Mouse (Mus musculus) gastrocnemius, postnatal 4 days (tissue): ENCODE measurements around the gene Cyp2u1. TPM values are rescaled to one million over a fixed set of nuclear protein-coding genes. Genes with fewer than 3 reads are reported as not detected.
"Not testable (repeated sequence)": the region's sequence is repeated elsewhere in the genome, so short reads cannot be mapped to it uniquely, and the experiment has no call there.

Experiments used
- DNase-seq, 2 experiments: peaks; one replicate each; pipeline ENCODE4 v3.0.0; 2021 to 2022; ENCODE audit warnings: low spot score in 2 of 2, mixed read lengths in 2 of 2
- long read RNA-seq, 2 experiments: library from polyadenylated mRNA; stranded (forward); transcript quantifications; one replicate each; pipeline ENCODE4 v2.0.0; 2021
- total RNA-seq, 2 experiments: library from RNA; stranded (reverse); gene quantifications; 2 replicates each; pipeline ENCODE4 v1.2.3; 2021

Cyp2u1 gene
- total RNA-seq, result 1 to 10 TPM; 3.0 to 3.8 TPM
- long read RNA-seq, experiment 1, partial matches to known transcripts, result 0 of 1 reads
- long read RNA-seq, experiment 1, other reads (novel, unspliced or antisense), result 1 of 1 reads
- long read RNA-seq, experiment 2, partial matches to known transcripts, result 0 of 1 reads
- long read RNA-seq, experiment 2, other reads (novel, unspliced or antisense), result 1 of 1 reads

DNA sequence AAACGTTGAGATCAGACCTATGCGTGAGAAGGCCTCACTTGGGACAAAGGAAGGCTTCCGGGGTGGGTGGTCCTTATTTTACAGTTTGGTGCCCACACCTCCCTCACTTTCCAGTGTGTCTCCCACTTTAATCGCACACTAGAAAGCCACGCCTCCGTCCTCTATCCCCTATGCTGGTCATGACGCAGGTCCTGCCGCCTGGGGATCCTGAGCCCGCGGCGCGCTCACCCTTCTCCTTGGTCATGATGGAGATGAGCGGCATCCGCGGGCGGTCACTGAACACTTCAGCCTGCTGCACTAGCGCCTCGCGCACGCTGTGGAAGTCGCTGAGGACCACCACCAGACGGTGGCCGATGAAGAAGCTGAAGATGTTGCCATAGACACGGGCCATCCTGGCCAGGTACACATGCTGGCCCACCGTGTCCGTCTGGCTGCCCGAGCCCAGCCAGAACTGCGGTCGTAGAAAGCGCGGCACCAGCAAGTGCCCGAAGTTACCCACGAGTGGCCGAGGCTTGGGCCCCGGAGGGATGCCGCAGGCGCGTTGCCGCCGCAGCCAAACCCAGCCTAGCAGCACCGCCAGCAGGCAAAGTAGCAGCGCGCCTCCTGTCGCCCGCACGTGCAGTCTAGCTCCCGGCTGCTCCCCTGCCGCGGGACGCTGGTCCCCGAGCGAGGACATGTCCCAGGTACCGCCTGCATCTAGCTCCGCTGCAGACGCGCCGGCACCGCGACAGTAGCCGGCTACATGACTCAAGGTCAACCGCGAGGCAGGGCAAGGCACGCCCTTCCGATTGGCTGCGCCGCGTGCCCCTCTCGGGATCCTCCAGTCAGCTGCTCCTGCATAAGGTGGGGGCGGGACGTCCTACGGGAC is at the start of gene Cyp2u1:
Gene Cyp2u1 (minus strand): TSS at position 776 of the 868 bp plus-strand sequence.
- DNase-seq, result peak; percentile 71 to 86

DNA sequence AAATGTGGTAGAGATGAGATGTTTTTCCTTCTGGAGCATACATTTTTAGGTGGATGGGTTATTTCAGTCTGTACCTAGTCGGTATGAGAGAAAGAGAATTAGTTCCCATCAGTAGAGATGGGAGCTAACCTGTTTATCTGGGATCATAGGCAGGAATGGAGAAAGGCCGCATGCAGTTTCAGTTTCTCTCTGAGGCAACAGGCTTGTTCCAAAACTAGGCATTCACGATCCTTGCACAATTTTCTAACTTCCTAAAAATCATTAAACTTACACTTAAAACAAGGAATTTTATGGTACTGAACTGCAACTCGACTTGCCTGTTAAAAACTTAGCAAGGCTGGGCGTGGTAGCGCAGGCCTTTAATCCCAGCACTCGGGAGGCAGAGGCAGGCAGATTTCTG is 47.5 kb upstream of the Cyp2u1 start:
- no peak for DNase-seq

DNA sequence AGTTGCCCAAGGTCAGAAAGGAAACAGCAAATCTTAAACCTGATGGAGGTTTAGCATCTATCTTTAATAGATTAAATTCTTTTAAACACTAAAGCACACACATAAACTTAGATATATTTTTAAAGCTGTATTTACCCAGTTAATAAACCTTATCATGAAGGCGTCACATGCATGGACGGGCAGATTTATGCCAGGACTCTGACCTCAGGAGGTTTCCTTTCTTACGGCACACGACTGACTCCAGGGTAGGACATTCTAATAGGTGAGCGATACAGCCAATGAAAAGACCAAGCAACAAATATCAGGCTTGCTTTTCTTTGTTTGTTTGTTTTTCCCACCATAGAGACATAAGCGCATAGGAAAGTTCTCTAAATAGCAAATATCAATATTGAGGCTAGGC is 46.0 kb upstream of the Cyp2u1 start:
- DNase-seq, result no peak

DNA sequence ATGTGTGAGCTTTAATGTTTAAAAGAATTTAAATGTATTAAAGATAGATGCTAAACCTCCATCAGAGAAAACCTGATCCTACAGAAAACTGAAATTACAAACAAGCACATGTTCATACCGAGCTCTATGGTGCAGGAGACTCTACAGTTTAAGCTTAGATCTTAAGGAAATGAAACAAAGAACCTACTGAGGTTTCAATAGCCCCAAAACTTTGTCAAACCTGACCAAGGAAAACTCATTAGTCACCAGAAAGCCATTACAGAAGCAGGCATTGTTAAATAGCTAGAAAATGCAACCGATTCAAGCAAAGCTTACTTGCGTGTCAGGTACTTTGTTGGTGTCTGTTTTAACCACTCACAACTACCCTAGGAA is 45.5 kb upstream of the Cyp2u1 start:
- DNase-seq, result no peak

DNA sequence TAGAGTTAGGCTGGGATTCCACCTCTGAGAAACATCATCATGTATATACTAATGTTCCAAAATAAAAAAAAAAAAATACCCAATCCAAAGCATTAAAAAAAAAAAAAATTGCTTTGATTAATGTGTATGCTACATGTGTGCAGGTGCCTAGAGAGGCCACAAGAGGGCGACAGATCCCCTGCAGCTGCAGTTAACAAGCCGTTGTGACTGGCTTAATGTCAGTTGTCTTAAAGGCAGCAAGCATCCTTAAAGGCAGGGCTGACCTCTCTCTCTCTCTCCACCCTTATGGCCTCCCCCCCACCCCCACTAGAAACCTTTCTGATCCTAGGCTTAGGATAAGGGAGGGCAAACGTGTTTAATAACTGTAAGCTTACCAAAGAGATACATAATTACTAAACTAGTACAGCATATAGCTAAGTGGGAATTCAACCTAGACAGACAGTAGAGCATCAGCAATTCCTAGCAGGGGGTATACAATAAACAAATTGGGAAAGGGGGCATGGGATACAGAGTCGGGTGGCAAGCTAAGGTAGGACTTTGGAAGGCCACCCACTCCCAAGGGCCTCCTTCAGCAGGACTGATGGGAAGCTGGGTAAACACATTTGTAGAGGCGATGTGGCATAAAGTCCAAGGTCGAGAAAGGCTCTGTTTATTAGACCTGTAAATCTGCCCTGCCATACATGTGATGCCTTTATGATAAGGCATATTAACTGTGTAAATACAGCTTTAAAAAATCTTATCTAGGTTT is 45.0 kb upstream of the Cyp2u1 start:
- peak in 1 of 2 experiments; percentile 25 for DNase-seq

DNA sequence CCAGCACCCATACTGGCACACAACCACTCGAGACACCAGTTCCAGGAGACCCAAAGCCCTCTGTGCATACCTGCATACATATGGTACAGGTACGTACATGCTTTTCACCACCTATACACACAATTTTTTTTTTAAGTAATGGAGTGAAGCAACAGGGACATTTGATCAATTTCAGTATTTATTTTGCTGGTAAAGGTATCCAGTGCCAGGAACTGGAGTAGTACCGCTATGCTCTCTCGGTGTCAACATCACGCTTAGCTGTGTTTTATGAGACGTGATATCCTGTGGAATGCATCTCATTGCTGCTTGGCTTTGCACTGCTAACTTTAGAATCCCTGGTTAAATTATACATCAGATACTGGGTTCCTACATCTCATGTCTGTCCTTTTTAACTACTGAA is 42.9 kb upstream of the Cyp2u1 start:
- DNase-seq, result no peak

DNA sequence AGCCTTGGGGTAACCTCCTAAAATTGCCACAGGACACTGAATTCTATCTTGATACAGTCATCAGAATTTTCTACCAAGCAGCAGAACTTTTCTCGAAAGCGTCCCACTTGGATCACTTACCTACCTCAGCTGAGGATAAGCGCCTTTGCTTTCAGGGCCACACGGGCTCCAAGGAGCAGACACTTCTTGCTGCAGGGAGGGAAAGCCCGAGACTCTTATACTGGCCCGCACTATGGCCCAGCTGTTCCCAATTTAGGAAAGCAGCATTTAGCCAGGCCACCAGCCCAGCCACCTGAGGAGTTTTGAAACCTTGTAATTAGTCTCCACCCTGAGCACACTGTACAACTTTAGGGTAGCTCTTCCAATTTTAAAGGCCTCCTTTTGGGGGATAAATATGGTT is 40.3 kb upstream of the Cyp2u1 start:
- no peak for DNase-seq

DNA sequence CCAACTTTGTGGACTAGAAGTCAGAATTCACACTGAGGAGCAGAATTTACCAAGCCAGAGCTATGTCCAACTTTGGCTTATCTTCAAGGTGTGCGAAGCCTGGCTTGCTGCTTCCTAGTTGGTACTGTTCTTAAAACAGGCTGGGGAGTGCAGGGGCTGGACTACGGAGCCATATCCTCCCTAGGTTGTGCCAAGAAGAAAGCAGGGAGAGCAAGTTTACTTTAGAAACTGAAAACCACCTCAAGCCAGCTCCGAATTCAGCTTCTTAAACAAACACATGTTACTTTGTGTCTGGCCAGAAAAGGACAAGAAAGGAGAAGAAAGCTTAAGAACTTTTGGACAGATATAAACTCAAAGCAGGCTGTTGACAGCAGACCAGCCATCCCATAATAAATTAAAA is 37.9 kb upstream of the Cyp2u1 start:
- DNase-seq, result no peak

DNA sequence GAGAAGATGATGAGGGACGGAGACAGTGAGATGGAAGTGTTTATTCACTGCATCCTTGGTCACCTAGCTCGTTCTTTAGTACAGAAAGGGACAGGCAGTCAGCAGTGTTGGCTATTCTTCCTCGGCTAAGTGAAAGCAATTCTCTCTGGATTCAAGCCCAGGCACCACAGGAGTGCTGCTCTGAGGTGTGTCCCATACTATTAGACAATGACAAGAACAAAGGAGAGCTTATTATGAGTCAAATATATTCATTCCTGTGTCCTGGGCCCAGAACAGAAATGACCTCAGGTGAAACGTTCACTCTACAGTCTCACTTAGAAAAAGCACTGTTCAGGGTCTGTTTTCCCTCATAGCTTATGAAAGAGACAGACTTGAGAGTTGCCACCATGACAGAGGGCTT is 36.3 kb upstream of the Cyp2u1 start:
- no peak for DNase-seq

DNA sequence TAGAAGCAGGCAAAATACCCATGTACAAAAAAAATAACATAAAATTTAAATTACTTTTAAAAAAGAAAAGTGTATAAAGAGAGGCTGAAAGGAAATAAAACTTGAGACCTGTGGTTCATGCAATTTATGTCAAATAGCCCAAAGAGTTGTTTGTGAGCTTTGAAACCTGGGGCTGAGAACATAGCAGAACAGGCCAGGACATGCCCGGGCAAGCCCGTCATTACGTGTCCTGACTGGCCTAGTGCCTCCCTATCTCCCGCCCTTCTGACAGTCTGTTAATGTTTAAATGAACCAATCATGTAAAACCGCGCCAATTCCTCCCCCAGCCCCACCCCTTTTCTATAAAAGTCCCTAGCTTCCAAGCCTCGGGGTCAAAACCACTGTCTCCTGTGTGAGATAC is 34.7 kb upstream of the Cyp2u1 start:
- DNase-seq, result not testable (repeated sequence)

DNA sequence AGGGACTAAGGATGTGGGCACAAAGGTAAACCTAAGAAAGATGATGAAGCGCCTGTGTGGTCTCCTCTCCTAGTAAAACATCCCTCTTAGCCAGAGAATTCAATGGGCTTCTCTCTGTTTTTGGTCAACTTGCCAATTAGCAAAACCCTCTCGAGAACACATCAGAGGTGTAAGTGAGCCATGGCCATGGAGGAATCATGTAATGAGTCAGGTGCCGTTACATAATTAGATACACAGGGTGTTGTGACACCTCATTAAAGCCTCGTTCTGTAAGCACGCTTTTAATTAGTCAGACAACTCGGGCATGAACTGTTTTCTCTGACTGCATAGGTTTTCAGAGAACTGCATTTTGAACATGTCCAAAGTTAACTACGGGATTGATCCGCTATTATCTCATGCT is 33.6 kb upstream of the Cyp2u1 start:
- DNase-seq, result no peak

DNA sequence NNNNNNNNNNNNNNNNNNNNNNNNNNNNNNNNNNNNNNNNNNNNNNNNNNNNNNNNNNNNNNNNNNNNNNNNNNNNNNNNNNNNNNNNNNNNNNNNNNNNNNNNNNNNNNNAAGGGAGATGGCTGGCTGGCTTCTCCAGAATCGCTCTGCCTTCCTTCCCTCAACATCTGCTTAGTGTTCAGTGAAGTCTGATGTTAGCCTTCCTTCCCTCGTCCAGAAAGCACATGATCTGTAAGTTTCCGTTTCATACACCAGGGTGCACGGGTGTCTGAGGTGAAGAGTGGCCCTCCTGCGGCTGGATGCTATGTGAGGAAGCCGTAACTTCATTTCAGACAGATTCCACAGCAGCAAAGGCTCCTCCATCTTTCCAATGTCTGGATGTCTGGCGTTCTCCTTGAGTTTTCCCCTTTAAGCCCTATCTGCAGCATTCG is 32.1 kb upstream of the Cyp2u1 start:
- no peak for DNase-seq

DNA sequence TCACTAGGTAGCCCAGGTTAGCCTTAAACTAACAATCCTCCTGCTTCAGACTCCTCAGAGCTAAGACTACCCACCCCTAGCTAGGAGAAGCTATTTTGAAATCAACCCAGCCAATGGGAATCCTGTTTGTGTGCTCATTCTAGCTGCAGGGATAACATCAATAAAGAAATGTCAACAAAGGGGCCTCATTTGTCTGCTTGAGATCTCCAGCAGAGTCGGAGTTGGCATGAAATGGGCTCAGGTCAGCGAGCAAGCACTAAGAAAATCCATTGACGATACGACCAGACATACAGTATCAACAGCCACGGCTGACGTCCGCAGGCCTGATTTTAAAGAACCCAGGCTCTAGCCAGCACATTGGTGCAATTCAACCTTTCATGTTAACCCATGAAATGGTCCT is 24.2 kb upstream of the Cyp2u1 start:
- DNase-seq, result no peak

DNA sequence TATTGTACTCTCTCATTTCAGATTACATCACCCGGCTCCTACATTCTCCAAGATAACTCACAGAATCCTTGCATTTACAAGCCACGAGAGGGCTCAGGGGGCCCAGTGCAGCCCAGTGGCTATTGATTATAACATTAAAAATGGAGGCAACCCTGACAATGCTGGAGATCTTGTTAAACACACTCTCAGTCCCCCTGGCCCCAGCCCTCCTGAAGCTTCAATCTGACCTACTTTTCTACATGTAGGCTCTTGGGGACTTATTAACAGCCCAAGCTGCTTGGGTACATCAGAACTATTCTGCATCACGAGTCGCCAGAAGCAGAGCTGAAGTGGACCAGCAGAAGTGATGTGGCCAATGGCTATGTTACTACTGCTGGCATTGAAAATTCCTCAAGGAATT is 23.6 kb upstream of the Cyp2u1 start:
- no peak for DNase-seq

DNA sequence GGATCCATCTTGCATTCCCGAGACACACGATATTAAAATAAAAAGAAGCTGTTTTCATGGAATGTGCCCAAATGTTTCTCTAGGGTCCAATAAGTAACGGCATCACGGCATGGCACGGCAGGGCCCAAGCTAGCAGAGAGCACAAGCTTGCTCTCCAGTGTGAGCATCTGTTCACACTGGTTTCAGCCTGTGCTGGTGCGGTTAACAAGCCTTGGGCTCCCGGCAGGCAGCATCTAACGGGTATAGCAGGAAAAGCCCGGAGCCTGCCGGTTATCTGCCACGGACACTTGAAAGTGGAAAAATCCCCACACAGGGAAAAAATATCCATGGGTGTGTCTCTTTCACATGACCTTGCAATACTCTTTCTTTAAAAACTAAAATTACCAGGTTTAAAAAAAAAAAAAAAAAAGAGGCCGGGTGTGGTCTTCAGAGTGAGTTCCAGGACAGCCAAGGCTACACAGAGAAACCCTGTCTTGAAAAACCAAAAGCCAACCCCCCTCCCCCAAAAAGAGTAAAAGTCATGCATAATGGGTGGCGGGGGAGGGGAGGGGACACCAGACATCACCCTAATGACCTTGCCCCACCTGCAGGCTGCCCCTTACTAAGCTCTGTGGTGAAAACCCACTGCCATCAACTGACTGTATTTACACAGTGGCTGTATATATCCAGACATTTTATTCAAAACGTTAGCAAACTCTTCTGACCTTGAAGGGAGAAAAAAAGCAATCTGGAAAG is 19.2 kb upstream of the Cyp2u1 start:
- DNase-seq, result no peak

DNA sequence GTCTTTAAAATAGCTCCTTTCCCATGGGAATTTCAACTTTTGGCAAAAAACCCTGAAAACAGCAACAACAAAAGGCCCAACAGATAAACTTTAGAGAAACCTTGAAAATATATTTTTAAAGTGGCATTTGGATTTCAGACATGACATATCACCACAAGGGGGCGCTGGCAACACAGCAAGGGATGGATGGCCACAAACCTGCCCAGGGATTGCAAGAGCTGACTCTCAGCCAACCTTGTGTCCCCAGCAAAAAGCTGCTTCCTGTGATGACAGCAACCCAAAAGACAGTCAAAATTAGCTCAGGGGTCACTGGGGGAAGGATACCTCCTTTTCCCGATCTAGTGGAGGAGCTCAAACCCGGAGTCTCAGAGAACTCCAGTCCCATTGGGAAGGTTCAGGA is 17.2 kb upstream of the Cyp2u1 start:
- peak; percentile 61 to 79 for DNase-seq

DNA sequence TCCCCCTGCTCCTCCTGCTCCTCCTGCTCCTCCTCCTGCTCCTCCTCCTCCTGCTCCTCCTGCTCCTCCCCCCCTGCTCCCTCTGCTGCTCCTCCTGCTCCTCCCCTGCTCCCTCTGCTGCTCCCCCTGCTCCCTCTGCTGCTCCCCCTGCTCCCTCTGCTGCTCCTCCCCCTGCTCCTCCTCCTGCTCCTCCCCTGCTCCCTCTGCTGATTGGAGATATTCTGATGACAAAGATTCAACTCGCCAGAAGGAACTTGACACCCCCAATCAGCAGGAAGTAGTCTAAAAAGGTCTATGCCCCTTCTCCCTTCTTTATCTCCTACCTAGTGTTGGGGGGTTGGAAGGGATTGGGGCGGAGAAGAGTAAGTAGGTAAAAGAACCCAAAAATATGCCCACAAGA is 15.2 kb upstream of the Cyp2u1 start:
- no peak for DNase-seq

DNA sequence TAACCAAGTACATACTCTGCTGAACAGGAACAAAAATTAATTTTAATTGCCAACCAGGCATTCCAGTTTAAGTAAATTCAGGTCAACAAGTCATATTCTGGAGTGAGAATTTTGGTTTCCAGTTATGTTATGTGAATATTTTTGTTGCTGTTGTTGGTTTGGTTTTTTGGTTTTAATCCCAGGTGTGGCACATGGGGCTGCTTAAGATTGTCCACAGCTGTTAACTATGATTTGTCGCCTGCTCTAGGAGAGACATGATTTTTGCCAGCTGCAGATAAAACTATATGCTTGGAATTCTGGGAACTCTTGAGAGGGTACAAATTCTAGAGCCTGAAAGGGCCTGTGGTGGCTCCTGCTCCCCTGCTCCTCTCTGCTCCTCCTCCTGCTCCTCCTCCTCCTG is 14.1 kb upstream of the Cyp2u1 start:
- DNase-seq, result no peak

DNA sequence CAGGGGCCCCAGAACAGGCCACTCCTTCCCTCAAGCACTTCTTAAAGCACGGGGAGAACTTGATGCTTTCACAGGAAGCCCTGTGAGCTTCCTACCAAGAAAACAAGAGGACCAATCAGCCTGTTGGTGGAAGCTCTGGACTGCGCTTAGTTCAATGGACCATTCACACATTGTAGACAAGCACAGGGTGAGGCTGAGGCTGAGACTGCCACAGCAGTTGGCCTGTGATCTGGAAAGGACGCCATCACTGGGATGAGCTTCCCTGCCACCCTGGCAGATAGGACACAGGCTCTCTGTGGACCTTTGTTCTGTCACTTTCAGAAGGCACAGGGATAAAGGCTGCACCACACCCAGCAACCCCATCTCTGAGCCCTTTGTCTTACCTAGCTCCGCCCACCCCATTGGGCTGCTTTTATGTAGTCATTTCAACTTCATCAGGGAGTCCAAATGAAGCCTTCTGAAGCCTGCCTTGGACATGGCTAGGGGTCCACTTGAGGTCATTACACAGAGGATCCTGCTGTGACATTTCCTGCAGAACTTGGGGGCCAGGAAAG is 13.0 kb upstream of the Cyp2u1 start:
- no peak for DNase-seq

DNA sequence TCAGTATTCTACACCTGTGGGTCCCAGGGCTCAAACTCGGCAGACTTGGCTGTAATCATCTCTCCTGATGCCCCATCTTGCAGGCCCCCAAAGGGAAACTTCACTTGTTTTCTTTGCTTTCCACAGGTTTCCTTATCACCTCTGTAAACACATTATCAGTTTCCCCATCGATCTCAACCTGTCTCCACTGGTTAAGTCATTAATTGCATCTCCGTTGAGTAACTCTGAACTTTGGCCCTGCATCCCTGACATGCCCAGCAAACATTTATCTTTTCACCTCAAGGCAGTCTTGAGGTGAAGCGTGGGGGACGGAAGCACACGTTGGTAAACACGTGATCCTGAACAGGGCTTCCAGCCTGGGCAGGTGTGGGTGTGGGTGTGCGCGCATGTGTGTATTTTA is 9.3 kb upstream of the Cyp2u1 start:
- no peak for DNase-seq

DNA sequence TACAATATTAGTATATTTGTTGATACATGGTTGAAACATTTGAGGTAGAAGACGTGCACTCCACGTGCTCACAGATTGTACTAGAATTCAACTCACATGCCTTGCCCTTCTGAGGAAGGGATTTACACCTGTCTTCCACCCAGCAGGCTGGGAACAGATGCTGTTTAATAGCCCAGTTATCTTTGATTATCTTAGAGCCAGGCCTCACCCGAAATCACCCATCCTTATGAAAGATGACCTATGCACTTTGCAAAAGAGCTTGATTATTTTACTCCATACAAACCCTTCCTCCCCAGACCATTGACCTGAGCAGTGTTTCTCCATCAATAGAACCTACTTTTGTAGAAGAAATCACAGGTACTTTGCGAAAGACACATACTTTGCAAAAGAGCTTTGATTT is 7.5 kb upstream of the Cyp2u1 start:
- DNase-seq, result no peak
